Mouse (Mus musculus): ENCODE data around the gene Gp1ba.

DNA sequence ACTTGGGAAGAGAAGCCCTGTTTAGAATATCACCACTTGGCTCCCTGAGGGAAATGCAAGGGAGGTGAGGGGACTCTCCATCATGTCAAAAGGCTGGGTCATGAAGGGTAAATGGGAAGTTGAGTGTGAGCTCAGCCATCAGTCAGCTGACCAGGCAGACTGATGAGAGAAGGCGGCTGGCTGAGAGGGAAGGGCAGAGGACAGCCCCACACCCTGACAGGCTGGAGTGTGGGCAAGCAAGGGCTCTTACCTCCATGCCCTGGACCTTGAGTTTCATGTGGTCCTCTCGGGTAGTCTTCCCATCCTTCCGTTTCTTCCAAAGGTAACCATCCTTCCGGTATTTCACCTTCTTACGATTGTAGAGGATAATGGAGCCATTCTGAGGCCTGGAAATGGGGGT lies 44.7 kb downstream of the Gp1ba start:
- TF ChIP-seq CTCF (conservative IDR thresholded peaks at IDR 0.05 in 1 of 2, IDR thresholded peaks at IDR 0.05 in 1 of 2; ENCODE audit: low read depth in 2 of 2, low read length in 2 of 2) (no peak), ETS1 (conservative IDR thresholded peaks at IDR 0.05; ENCODE audit: low read depth, low read length) (no peak), BHLHE40 (IDR thresholded peaks at IDR 0.05; ENCODE audit: low read depth, low read length) (no peak), POLR2A (IDR thresholded peaks at IDR 0.05; ENCODE audit: low read depth, low read length) (no peak), GABPA (IDR thresholded peaks at IDR 0.05; ENCODE audit: insufficient replicate concordance, low read depth, low read length) (no peak), HCFC1 (IDR thresholded peaks at IDR 0.05; ENCODE audit: low read depth, low read length) (no peak)

All from CH12.LX (cell line).